Mouse (Mus musculus) 3T3-L1 (cell line): ENCODE measurements around the gene Slx4ip.

Experiments used
- DNase-seq: peaks from one replicate; pipeline ENCODE4 v3.0.0-alpha.2; 2015; ENCODE audit warnings: low read depth, low spot score

The Slx4ip gene

DNA sequence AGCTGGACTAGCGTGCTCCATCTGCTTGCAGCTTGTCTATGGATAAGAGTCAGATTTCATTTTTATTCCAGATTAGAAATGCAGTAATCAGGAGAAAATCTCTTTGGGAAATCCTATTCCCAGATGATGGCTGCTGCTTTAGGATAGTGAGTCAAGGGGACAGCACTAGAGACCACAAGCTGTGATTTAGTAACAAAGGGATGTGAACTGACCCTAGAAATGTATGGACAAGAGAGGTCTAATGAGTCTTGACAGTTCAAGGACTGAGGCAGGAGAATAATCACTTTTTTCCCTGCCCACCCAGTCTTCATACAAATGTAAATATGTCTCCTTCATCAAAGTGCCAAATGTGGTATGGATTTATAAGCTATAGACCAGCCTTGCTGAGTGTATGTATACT, 172.8 kb downstream of the Slx4ip start:
- DNase-seq = no peak

GRCm38 (mm10) chr2:137064513-137064912, 173.5 kb downstream of the Slx4ip start:
- DNase-seq = peak; percentile 26

- DNase-seq = peak; percentile 87
Observed at GRCm38 (mm10) chr2:137067479-137068110, 176.6 kb downstream of the Slx4ip start.

- DNase-seq = no peak
Observed at GRCm38 (mm10) chr2:137073473-137074312, 182.7 kb downstream of the Slx4ip start.

- no peak for DNase-seq
Observed at GRCm38 (mm10) chr2:137074313-137074620, 183.2 kb downstream of the Slx4ip start.

DNA sequence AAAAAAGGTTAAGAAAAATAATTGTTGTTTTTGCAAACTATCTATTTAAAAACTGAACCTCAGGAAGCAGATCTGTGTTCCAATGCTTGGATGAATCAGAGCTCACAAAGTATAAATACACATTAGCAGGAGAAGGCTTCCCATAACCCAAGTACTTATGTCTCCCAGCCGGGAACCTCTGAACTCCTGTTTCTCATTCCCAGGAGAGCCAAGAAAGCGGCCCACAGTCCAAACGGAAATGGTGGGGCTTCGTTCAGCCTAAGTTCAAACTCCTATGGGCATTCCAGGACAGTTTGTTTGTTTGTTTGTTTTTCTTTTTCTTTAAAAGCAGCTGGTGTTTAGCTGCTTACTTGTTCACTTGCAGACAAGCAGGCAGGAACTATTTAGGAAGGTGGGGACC, 187.8 kb downstream of the Slx4ip start:
- no peak for DNase-seq

GRCm38 (mm10) chr2:137079721-137080320, 188.8 kb downstream of the Slx4ip start:
- DNase-seq = no peak

GRCm38 (mm10) chr2:137080468-137080867, 189.4 kb downstream of the Slx4ip start:
- peak; percentile 75 for DNase-seq

GRCm38 (mm10) chr2:137081001-137081400, 190.0 kb downstream of the Slx4ip start:
- no peak for DNase-seq

DNA sequence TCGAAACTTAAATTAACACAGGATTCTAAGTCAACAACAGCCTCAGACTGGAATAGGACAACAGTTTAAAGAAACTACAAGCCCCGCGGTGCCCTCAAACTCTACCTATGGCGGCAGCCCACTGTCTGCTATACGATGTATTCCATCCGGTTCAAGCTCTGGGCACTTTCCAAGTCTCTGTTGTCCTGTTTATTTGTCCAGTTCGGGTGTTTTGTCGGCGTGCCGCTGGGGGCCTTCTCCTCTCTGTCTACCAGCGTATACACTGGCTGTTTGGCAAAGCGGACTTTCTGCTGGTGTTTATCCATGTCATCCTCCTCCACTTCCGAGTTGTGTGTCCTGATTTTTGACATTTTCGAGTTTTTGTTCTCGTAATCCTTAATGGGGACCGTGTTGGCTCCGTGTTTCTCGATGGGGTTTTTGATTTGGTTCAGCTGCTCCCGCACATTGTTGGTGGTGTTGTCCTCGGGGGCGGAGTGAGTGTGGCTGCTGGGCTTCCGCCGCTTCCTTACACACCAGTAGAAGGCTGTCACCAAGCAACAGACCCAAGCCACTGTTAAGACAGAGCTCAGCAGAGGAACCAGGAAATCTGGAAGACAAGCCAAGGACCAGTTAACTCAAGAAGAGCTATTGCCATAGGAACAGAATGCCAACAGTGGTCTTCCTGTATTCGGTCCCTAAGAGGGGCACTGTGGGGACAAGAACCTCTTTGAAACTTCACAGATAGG, 192.0 kb downstream of the Slx4ip start:
- no peak for DNase-seq

DNA sequence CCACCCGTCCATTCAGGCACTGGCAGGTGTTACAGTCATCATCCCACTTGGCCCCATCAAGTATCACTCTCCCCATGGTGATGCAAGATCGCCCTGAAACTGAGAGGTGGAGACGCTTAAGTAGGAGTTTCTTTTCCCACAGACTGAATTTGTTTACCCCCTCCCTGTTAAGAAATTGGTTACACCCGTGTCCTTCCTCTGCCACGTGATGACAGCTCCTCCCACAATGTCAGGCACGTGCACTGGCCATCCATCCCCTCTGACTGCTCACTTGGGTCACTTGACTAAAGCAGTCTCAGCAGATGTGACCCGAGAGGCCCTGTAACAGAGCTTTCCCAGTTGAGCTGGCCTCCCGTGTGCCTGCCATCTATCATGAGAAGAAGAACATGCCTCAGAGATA, 194.2 kb downstream of the Slx4ip start:
- no peak for DNase-seq

DNA sequence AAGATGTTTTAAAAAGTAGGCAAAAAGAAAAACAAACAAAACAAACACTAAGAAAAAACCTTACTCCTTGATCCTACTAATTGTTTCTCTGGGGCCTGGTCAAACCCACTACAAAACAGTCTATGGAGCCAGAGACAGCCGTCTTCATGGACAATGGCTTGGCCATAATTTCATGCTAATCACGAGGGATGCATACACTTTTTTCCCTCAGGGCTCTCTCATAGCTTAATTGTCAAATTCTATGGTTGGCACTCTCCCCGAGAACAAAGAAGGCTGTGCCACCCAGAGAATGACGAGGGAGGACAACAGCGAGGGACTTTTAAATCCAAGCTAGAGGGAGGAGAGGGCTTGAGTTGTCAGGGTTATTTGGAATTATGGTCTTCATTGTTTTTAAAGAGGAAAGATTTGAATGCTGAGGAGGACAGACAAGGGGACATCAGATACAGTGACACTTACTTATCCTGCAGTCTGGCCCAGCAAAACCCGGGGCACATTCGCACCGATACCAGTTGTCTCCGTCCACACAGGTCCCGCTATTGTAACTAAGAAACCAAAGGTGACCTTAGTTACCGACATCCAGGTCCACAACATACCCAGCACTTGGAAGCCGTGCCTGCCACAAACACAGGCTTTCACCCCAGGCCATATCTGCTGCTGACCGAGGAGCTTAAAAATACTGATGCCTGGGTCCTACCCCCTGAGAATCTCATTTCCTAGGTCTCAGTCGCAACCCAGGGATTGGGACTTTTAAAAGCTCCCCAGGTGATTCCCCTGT, 195.8 kb downstream of the Slx4ip start:
- DNase-seq = no peak

- no peak for DNase-seq
Observed at GRCm38 (mm10) chr2:137087705-137088104, 196.7 kb downstream of the Slx4ip start.

GRCm38 (mm10) chr2:137091766-137092522, 200.9 kb downstream of the Slx4ip start:
- DNase-seq = no peak

DNA sequence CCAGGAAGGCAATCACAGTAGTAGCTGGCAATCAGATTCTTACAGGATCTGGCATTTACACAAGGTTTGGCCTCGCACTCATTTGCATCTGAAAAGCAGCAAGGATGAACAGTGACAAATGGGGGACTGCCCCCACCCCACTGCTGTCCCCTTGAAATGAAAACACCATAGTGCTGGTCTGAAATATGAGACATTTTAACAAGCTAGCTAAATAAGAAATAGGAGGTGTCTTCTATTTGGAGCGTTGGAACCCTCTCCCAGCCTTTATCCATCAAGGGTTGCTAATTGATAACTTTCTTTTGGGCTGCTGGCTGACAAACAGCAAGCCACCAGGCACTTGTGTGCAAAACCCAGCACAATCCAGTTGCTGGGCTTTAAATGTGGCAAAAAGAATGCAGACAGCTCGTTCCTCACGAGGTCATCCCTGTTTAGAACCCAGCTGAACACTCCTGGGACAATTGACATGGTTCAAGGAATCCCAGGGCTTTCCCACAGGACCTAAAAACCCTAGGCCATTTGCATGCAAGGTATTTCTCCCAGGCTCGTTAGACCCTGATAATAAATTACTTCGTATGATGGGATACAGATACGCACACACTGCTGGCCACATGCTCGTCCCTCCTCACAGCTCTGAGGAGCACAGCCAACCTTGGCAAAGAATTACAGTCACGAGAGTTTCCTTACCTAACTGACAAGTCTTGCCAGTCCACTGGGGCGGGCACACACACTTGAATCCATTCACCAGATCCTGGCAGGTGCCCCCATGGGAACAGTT, 201.7 kb downstream of the Slx4ip start:
- no peak for DNase-seq

- DNase-seq = no peak
Observed at GRCm38 (mm10) chr2:137093298-137093630, 202.2 kb downstream of the Slx4ip start.

- DNase-seq = no peak
Observed at GRCm38 (mm10) chr2:137094301-137094700, 203.3 kb downstream of the Slx4ip start.

DNA sequence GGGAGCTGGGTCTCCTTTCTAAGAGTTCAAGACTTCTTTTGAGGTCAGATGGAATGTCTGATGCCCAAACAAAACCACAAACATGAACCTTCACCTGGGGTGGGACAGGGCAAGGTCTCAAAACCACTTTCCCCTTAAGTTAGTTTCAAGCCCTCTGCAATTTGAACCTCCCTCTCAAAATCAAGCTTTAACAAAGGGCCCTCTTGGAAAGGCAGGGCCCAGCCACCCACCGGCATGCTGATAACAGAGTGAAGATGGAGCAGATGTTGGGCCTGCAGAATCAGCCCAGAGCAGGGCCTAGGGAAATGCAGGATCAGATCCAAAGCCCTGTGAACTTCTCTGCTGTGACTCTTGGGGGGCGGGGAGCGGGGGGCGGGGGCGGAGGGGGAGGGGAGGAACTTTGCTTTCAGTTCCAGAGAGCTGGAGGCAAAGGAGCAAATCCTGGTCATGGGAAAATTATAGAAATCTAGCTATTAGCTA, 206.0 kb downstream of the Slx4ip start:
- no peak for DNase-seq

DNA sequence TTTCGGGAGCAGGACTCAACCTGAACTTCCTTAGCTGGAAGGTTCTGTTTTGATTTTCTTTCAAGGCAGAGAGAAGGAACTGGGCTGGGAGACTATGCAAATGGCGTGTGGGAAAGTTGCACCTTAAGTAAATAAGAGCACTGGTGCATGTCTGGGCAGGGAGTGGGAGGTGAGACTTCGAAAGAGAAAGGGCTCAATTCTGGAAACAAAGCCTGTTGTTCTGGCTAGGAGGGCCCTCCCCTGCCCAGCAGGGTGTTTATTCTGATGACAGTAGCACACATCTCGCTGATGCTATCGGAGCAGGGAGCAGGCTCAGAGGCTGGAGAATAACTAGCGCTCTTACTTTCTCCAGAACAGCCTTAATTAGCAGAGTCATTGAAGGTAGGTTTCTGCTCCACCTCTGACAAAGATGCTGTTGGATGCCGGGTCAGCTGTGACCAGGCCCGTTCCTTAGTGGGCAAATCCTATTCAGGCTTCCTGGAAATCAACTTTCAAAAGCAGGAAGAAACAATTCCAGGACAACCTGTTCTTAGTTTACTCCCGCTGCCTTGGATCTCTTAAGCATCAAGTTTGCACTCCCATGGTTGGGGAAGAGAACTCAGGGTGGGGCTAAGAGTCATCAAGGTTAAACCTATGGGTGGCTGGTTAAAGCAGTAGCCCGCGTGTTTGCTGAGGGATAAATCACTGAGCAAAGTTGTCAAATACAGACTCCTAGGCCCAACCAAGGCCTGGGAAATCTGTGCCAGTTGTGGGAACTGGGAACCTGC, 207.4 kb downstream of the Slx4ip start:
- no peak for DNase-seq
